Mouse (Mus musculus): ENCODE results near the gene Mbd5.
"Not testable (repeated sequence)": the region's sequence is repeated elsewhere in the genome, so short reads cannot be mapped to it uniquely, and the experiment has no call there.

Mbd5 gene

GRCm38 (mm10) chr2:49177015-49177414 is 227.7 kb downstream of the Mbd5 start:
- DNase-seq, result no peak

GRCm38 (mm10) chr2:49190984-49191383 is 241.7 kb downstream of the Mbd5 start:
- no peak for DNase-seq

GRCm38 (mm10) chr2:49191695-49192094 is 242.4 kb downstream of the Mbd5 start:
- DNase-seq, result no peak

- no peak for DNase-seq
Observed at GRCm38 (mm10) chr2:49204081-49204480, 254.8 kb downstream of the Mbd5 start.

- DNase-seq, result not testable (repeated sequence)
Observed at GRCm38 (mm10) chr2:49205692-49206091, 256.4 kb downstream of the Mbd5 start.

- no peak for DNase-seq
Observed at GRCm38 (mm10) chr2:49209349-49209748, 260.0 kb downstream of the Mbd5 start.

GRCm38 (mm10) chr2:49210408-49210807 is 261.1 kb downstream of the Mbd5 start:
- peak; percentile 47 for DNase-seq

- DNase-seq, result peak; percentile 25
Observed at GRCm38 (mm10) chr2:49229725-49230124, 280.4 kb downstream of the Mbd5 start.

GRCm38 (mm10) chr2:49234064-49234463 is 284.8 kb downstream of the Mbd5 start:
- DNase-seq, result no peak

- DNase-seq, result no peak
Observed at GRCm38 (mm10) chr2:49241715-49242114, 292.4 kb downstream of the Mbd5 start.

- DNase-seq, result no peak
Observed at GRCm38 (mm10) chr2:49264092-49264491, 314.8 kb downstream of the Mbd5 start.

- no peak for DNase-seq
Observed at GRCm38 (mm10) chr2:49272295-49272967, 323.1 kb downstream of the Mbd5 start.

- DNase-seq, result no peak
Observed at GRCm38 (mm10) chr2:49276017-49276722, 326.9 kb downstream of the Mbd5 start.

GRCm38 (mm10) chr2:49280496-49280895 is 331.2 kb downstream of the Mbd5 start:
- DNase-seq, result no peak

- DNase-seq, result no peak
Observed at GRCm38 (mm10) chr2:49283583-49283982, 334.3 kb downstream of the Mbd5 start.

- DNase-seq, result no peak
Observed at GRCm38 (mm10) chr2:49286965-49287364, 337.7 kb downstream of the Mbd5 start.

GRCm38 (mm10) chr2:49291709-49292108 is 342.4 kb downstream of the Mbd5 start:
- DNase-seq, result no peak

GRCm38 (mm10) chr2:49312629-49313447 is 363.5 kb downstream of the Mbd5 start:
- DNase-seq, result peak; percentile 84

GRCm38 (mm10) chr2:49333594-49333993 is 384.3 kb downstream of the Mbd5 start:
- no peak for DNase-seq

- DNase-seq, result no peak
Observed at GRCm38 (mm10) chr2:49335267-49335666, 386.0 kb downstream of the Mbd5 start.

- no peak for DNase-seq
Observed at GRCm38 (mm10) chr2:49344287-49344686, 395.0 kb downstream of the Mbd5 start.

GRCm38 (mm10) chr2:49345786-49346185 is 396.5 kb downstream of the Mbd5 start:
- DNase-seq, result no peak

- DNase-seq, result peak; percentile 5
Observed at GRCm38 (mm10) chr2:49349813-49350212, 400.5 kb downstream of the Mbd5 start.

GRCm38 (mm10) chr2:49350852-49351251 is 401.5 kb downstream of the Mbd5 start:
- no peak for DNase-seq

All from cerebellum, adult 9-11 months (tissue).